Mouse (Mus musculus): ENCODE data around the gene Synj2.

DNA sequence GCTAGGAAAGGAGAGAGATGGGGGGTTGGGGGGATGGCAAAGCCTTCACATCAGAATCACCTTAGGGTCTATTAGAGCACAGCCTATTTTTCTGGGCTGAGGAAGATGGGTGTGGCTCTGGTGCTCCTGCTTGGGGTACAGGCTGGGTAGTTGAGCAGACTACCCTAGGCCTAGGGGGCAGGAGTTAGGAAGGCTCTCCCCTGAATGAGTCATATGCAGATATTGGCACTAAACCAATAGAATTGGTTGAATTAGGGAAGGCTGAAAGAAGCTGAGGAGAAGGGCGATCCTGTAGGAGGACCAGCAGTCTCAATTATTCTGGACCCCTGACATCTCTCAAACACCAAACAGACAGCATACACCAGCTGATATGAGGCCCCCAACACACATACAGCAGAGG lies 44.2 kb downstream of the Synj2 start:
- TF ChIP-seq USF1 (IDR thresholded peaks at IDR 0.05; ENCODE audit: low read depth, low read length) (no peak), CTCF (IDR thresholded peaks at IDR 0.05 in 2 of 3, conservative IDR thresholded peaks at IDR 0.05 in 1 of 3; ENCODE audit: control insufficient read depth in 1 of 3, insufficient read depth in 1 of 3, low read depth in 2 of 3, low read length in 3 of 3, poor library complexity in 1 of 3, severe bottlenecking in 1 of 3) (no peak), POLR2A (IDR thresholded peaks at IDR 0.05; ENCODE audit: control insufficient read depth in 1 of 2, insufficient read depth in 1 of 2, low read depth in 1 of 2, low read length in 2 of 2, poor library complexity in 1 of 2) (no peak), GABPA (IDR thresholded peaks at IDR 0.05; ENCODE audit: low read depth, low read length) (no peak)
